Mouse (Mus musculus): ENCODE data around the gene Cacng8. TPM values are rescaled to one million over a fixed set of nuclear protein-coding genes. Genes with fewer than 3 reads are reported as not detected.

Gene Cacng8
- total RNA-seq (2023) = 0.28 TPM

DNA sequence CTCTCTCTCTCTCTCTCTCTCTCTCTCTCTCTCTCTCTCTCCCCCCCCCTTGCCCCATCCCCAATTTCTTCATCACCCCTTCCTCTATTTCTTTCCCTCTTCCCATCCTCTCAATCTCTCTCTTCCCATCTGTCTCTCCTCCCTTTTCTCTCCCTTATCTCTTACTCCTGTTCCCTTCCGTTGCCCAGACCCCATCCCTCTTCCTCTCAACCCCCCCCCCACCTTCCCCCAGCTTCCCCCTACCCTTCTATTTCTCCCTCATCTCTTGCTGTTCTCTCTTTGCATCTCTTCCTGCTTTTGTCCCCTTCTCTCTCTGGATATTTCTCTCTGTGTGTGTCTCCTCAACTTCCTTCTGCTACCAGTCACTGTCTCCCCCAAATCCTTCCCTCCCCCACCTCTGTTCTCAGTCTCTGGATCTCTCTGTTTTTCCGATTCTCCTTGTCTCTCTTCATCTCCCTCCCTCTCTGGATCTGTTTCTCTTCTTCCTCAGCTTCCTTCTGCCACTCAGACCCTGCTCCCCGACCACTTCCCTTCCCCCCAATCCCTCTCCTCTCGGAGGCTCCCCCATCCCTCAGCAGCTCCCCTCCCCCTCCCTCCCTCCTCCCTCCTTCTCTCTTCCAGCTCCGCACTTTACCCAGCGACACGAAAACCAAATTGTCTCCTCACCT, at the start of gene Cacng8:
Gene Cacng8 (plus strand): TSS at position 271 of the 668 bp plus-strand sequence.

DNA sequence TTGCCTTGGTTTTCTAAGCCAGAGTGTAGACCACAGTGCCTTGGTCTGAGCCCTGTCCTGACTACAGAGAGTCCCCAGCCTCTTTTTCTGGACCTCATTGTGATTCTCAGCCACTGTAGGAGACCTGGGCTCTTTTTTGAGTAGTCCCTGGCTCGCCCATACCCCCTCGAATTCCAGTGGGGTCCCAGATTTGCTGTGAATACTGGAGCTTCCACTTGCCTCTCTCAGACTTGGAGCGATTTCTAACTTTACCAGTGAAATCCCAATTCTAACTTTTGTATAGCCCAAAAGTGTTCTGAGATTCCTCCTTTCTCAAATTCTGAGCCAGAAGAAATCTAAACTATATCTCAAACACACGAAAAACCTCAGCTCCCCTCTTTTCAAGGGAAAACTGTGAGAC, 33.4 kb downstream of the Cacng8 start, which contains the start of gene Cacng6:
Gene Cacng6 (plus strand): TSS at position 301 of the 400 bp plus-strand sequence.

Other genes with a start within 250 kb of the Cacng8 start
- gene AU018091, start 221.5 kb upstream of the Cacng8 start, total RNA-seq (2023) = not detected
- gene Nlrp12, start 140.9 kb upstream of the Cacng8 start, total RNA-seq (2023) = not detected
- gene Myadm, start 101.6 kb upstream of the Cacng8 start, total RNA-seq (2023) = 9.8 TPM
- 0.92 TPM for gene Prkcg, start 101.5 kb upstream of the Cacng8 start, total RNA-seq (2023)
- not detected for gene Cacng7, start 57.7 kb upstream of the Cacng8 start, total RNA-seq (2023)
- gene Cacng6, start 33.5 kb downstream of the Cacng8 start, total RNA-seq (2023) = not detected
- not detected for gene Tarm1, start 111.9 kb downstream of the Cacng8 start, total RNA-seq (2023)
- not detected for gene Oscar, start 225.5 kb downstream of the Cacng8 start, total RNA-seq (2023)
- gene Ndufa3, start 226.7 kb downstream of the Cacng8 start, total RNA-seq (2023) = 342 TPM
- 26.4 TPM for gene Tfpt, start 239.2 kb downstream of the Cacng8 start, total RNA-seq (2023)
- 65.7 TPM for gene Prpf31, start 239.3 kb downstream of the Cacng8 start, total RNA-seq (2023)

Measured in CD8-positive naive resting alpha-beta T cell, adult 57 days (primary cell).